Mouse (Mus musculus): Measurements from ENCODE around the gene Tmbim6.

DNA sequence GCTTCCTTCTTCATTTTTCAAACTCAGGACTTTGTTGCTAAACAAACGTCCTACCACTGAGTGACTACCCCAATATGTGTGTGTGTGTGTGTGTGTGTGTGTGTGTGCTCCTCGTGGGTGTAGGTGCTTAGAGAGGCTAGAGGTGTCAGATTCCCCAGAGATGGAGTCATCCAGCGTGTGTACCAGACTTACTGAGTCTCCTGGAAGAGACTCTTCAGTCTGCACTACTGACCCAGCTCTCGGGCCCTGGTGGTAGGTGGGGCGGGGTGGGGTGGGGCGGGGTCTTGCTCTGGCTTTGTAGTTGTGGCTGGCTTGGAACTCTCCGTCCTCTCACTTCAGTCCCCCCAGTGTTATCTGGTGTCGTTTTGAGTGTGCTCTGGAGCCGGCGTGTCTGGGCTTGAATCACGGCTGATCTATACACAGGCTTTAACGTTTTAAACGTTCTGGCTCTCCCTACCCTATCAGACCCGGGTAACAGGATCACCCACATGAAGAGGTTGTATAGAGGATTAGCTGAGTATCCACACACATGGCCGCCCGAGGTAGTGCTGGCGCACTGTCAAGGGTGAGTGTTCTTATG, 25.1 kb downstream of the Tmbim6 start:
- TF ChIP-seq CTCF (IDR thresholded peaks at IDR 0.05): no peak
- no peak for TF ChIP-seq EP300 (IDR thresholded peaks at IDR 0.05; ENCODE audit: insufficient read depth, low read depth, low read length)
